Mouse (Mus musculus) lung, postnatal 14 days (tissue): ENCODE data around the gene Dmxl2.

Source experiments
- DNase-seq: peaks from one replicate; pipeline ENCODE4 v3.0.0; 2021

Dmxl2 gene

DNA sequence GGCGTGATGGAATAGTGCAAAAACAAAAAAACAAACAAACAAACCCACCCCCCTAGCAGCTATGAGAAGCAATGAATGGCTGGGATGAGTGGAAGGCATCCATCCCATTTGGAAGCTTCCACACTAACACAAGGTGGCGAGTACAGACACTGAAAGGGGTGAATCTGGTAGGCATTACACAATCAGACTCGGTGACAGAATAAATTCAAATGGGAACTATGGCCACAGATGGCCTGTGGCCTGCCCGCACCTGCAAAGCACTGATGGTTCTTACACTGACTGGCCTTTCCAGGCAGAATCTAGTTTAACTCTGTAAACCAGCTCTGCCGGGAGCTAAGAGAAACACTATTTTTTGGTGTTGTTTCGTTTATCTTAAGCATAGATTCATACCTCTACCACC, 2.1 kb downstream of the Dmxl2 start:
- DNase-seq: no peak

DNA sequence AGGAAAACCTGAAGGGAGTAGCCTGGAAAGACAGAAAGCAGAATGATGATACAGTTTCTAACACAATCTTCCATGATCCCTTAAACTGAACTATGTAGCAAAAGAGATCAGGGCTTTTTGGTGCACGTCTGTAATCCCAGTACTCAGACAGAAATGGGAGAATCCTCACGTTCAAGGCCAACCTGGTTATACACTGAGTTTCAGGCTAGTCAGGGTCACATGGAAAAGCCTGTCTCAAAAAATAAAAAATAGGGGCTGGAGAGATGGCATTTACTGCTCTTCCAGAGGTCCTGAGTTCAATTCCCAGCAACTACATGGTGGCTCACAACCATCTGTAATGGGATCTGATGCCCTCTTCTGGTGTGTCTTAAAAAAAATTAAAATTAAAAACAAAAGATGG, 11.0 kb downstream of the Dmxl2 start:
- no peak for DNase-seq

DNA sequence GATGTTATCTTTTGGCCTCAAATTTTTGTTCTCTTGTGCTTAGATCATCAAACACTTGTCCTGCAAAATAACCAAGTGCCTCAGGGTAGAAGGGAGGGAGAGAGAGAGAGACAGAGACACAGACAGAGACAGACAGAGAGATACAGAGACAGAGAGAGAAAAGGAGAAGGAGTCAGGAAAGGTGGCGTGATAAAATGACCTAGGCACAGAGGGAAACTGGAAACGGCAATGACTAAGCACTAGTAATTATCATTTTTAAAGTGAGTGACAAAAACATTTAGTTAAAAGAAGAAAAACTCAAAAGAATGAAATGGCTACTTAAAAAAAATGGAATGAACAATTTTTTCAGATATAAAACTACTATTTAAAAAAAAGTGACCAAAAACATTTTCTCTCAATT, 11.8 kb downstream of the Dmxl2 start:
- no peak for DNase-seq

DNA sequence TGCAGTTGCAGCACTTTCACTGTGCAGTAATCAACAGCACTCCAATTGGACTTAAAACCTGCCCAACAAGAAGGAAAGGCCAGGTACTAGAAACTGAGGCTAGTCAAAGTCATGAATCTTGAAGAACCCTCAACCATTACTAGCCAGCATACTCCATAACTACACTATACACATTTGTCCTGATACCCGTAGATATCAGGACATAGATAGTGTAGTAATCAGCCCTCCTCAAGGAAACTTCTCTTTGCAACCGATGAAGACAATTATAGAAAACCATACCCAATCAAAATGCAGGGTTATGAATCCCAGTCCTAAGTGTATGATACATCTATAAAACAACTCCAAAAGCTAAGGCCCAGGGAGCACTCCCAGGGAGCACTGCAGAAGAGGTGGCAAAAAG, 16.5 kb downstream of the Dmxl2 start:
- no peak for DNase-seq

GRCm38 (mm10) chr9:54483215-54483614, 18.2 kb downstream of the Dmxl2 start:
- DNase-seq: no peak

- no peak for DNase-seq
Observed at GRCm38 (mm10) chr9:54482763-54483162, 18.7 kb downstream of the Dmxl2 start.

GRCm38 (mm10) chr9:54479054-54479453, 22.4 kb downstream of the Dmxl2 start:
- no peak for DNase-seq

GRCm38 (mm10) chr9:54478117-54478516, 23.3 kb downstream of the Dmxl2 start:
- DNase-seq: no peak

GRCm38 (mm10) chr9:54474546-54474945, 26.9 kb downstream of the Dmxl2 start:
- no peak for DNase-seq

DNA sequence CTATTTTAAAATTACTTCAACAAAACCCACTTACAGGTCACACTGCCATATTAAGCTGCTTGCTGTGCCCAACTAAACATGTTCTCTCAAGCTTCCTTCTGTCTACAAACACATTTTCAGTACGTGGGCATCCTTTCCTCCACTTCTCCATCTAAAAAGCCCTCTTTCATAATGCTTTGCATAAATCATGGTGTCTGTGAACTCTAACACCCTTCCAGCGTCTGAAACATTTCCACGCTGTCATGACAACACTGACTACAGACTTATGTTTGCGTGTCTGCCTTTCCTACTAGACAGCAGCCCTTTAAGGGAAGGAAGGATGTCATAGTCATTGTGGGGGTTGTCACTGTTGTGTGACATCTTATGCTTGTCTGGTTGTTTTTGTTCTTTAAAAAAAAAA, 27.4 kb downstream of the Dmxl2 start:
- DNase-seq: no peak

DNA sequence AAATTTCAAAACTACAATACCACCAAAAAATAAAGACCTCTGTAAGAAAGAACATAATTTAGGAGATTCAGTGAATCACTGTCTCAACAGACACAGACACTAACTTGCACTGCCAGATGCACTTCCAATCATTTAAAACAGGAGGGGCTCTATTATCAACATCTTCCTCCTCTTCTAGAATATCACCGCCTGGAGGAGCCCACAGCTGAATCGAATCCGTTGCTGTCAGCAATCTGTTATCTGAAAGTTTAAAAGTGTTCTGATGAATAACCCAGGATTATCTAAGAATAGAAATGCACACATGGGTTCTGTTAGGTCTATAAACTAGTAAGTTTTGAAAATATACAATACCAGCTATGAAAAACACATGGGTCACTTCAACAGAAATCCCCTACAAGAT, 28.6 kb downstream of the Dmxl2 start:
- no peak for DNase-seq

GRCm38 (mm10) chr9:54469339-54469738, 32.1 kb downstream of the Dmxl2 start:
- no peak for DNase-seq

- DNase-seq: no peak
Observed at GRCm38 (mm10) chr9:54467433-54467933, 33.9 kb downstream of the Dmxl2 start.

- DNase-seq: no peak
Observed at GRCm38 (mm10) chr9:54463483-54464054, 37.9 kb downstream of the Dmxl2 start.

- no peak for DNase-seq
Observed at GRCm38 (mm10) chr9:54439015-54439414, 62.4 kb downstream of the Dmxl2 start.

GRCm38 (mm10) chr9:54438246-54438645, 63.2 kb downstream of the Dmxl2 start:
- DNase-seq: peak; percentile 41

GRCm38 (mm10) chr9:54416238-54416637, 85.2 kb downstream of the Dmxl2 start:
- DNase-seq: no peak

GRCm38 (mm10) chr9:54356756-54357155, 144.7 kb downstream of the Dmxl2 start:
- no peak for DNase-seq

DNA sequence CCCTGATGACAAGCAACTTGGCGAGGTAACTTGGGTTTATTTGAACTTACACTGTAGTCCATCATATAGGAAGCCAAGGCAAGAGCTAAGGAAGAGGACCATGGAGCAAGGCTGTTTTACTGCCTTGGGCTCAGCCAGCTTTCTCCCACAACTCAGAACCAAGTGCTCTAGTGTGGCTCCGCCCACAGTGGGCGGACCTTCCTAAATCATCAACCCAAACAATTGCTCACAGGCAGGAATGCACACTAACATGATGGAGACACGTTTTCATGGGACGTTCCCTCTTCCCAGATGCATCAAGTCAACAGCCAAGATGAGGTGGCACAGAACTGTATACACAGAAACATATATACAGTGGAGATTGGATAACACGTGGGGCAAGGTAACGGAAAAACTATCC, 159.4 kb downstream of the Dmxl2 start:
- no peak for DNase-seq

- DNase-seq: peak; percentile 58
Observed at GRCm38 (mm10) chr9:54336532-54337144, 164.8 kb downstream of the Dmxl2 start.

DNA sequence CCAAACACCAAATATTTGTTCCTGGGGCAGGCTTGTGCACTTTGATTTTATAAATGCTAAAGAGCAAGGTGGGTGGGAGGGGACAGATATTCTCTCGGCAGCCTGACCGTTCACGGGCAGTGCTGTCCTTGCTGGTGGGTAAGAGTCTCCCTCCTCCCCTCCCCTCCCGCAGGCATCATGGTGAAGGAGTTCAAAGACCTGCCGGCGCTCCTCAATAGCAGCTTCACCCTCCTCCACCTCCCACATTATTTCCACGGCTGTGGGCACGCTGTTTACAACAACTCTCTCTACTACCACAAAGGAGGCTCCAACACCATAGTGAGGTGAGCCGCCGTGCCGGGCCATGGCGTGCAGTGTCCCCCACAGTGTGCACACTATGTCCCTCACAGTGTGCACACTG, 165.8 kb downstream of the Dmxl2 start:
- no peak for DNase-seq

- DNase-seq: no peak
Observed at GRCm38 (mm10) chr9:54329201-54329600, 172.2 kb downstream of the Dmxl2 start.

DNA sequence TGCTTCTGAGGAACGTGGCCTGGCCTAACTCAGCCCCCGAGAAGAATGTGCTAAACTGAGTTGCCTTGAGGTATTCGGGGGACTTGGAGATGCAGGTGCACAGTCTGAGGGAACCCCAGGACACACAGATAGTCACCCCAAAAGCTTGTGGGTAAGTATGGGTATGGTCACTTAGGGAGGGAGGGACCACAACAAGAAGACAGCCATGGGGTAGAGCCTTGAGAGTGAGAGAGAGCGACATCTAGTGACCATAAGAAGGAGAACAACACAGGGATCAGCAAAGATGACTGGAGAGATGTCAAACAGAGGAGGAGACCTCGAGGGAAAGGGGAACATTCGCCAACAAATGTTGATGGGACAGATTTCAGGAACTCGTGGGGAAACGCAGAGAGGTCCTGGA, 178.0 kb downstream of the Dmxl2 start:
- DNase-seq: peak; percentile 5

- DNase-seq: no peak
Observed at GRCm38 (mm10) chr9:54316363-54316762, 185.1 kb downstream of the Dmxl2 start.
